In the genomic region with DNA sequence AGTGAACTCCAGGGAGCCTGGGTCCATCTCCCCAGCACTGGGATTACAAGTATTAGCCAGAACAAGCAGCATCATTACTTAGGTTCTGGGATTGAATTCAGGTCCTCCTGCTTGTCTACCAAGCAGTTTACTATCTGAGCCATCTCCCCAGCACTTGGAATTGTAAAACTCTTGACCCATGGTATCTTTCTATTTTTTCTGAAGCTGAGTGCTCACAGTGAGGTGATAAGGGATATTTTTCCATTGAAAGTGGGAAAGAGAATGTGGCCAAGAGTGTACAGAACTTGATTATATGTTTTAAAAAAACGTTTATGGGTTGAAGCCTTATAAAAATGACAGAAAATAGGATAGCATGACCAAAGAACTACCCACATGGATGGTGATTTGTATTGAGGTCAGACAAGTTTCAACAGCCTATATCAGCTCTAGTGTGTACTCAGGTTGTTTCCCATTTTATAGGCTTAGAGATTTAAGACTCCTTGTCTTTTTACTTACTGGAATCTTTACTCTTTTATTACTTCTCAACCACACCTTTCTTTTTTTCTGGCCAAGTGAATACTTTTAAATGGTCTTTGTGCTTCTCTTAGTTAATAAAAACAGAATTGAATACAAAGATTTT, we compare ENCODE assay signal across 33 mouse cellular contexts.
"Had no signal": no experiment of that assay in that cellular context is flagged by ENCODE, and none has a peak within 500 bp of the region (broad histone marks: within the 10 kb centered on the region; RNA-seq: fewer than 3 reads in every experiment).

No protein-coding gene starts in this region.

- H3K36me3 ChIP-seq: heart, embryonic 10.5 days; heart, embryonic 12.5 days; heart, embryonic 13.5 days; heart, embryonic 15.5 days; hindbrain, embryonic 10.5 days; hindbrain, embryonic 12.5 days; hindbrain, embryonic 13.5 days; hindbrain, embryonic 15.5 days; kidney, embryonic 15.5 days had no signal

- H3K4me2 ChIP-seq: heart, embryonic 11.5 days; heart, embryonic 12.5 days; heart, embryonic 13.5 days; heart, embryonic 15.5 days; hindbrain, embryonic 12.5 days; hindbrain, embryonic 13.5 days; hindbrain, embryonic 14.5 days; hindbrain, embryonic 15.5 days; kidney, embryonic 15.5 days had no signal

- H3K4me1 ChIP-seq: heart, embryonic 10.5 days; heart, embryonic 12.5 days; heart, embryonic 13.5 days; heart, embryonic 15.5 days; hindbrain, embryonic 10.5 days; hindbrain, embryonic 12.5 days; hindbrain, embryonic 13.5 days; hindbrain, embryonic 15.5 days; kidney, embryonic 15.5 days had no signal

- DNase-seq: heart, postnatal 10 days; heart, postnatal 14 days; heart, postnatal 36 days; heart, postnatal 4 days; kidney, adult 11 months; kidney, adult 18-20 months; kidney, adult 2 months; kidney, adult 8-10 months; kidney, adult 9 months; kidney, postnatal 10 days; kidney, postnatal 14 days; kidney, postnatal 25 days; kidney, postnatal 36 days; kidney, postnatal 4 days; layer of hippocampus, adult 9-11 months; layer of hippocampus, postnatal 36 days had no signal

- ATAC-seq: hindbrain, embryonic 16.5 days; hindbrain, postnatal 0 days; inflammation-experienced regulatory T-cells, adult 6 months had no signal

- H3K9me3 ChIP-seq: heart, embryonic 10.5 days; heart, embryonic 12.5 days; heart, embryonic 13.5 days; heart, embryonic 15.5 days; hindbrain, embryonic 10.5 days; hindbrain, embryonic 12.5 days; hindbrain, embryonic 13.5 days; hindbrain, embryonic 15.5 days; kidney, embryonic 15.5 days had no signal

- H3K9ac ChIP-seq: heart, embryonic 12.5 days; heart, embryonic 13.5 days; heart, embryonic 15.5 days; hindbrain, embryonic 12.5 days; hindbrain, embryonic 13.5 days; hindbrain, embryonic 14.5 days; hindbrain, embryonic 15.5 days; kidney, embryonic 15.5 days had no signal

- H3K27me3 ChIP-seq: heart, embryonic 12.5 days; heart, embryonic 15.5 days had no signal

- H3K27ac ChIP-seq: heart, embryonic 10.5 days; heart, embryonic 13.5 days; heart, embryonic 15.5 days; hindbrain, embryonic 10.5 days; hindbrain, embryonic 12.5 days; hindbrain, embryonic 13.5 days; hindbrain, embryonic 14.5 days; hindbrain, embryonic 15.5 days; hindbrain, postnatal 0 days; kidney, embryonic 15.5 days; kidney, postnatal 0 days; layer of hippocampus, adult 2 months; left cerebral cortex, adult 2 months had no signal

- H3K4me3 ChIP-seq: heart, embryonic 10.5 days; heart, embryonic 12.5 days; heart, embryonic 13.5 days; heart, embryonic 15.5 days; hindbrain, embryonic 10.5 days; hindbrain, embryonic 12.5 days; hindbrain, embryonic 13.5 days; hindbrain, embryonic 15.5 days; kidney, embryonic 15.5 days; layer of hippocampus, adult 2 months; left cerebral cortex, adult 2 months had no signal
